Mouse (Mus musculus): ENCODE results near the gene Satb2. TPM values are rescaled to one million over a fixed set of nuclear protein-coding genes. Genes with fewer than 3 reads are reported as not detected.

The Satb2 gene
- polyA plus RNA-seq, 1 experiment = 1.8 TPM

DNA sequence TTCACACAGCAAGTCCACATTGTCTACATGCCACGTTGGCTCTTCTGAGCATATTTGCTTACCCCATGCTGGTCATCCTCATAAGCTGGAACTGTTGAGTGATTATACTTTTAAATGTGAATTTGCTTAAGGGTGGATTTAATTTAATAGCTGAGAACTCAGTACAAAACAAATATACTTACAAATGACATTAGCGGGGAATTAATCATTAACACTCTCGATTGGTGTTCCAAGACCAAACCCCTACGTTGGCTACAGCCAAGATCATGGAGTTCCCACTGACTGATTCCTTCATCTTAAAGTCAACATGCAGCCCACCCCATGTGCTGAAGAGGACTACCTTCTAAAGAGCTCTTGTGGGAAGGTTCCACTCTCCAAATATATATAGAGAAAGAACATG, 165.5 kb downstream of the Satb2 start:
- H3ac ChIP-seq (ENCODE audit: control insufficient read depth, insufficient read length) = no peak overlapping the region
- peaks cover 8% of the 10 kb centered on the region for H3K36me3 ChIP-seq (ENCODE audit: control insufficient read depth, insufficient read depth)
- no peak overlapping the region for H3K4me3 ChIP-seq
- TF ChIP-seq TCF3 (IDR thresholded peaks at IDR 0.05; ENCODE audit: insufficient read length, low read depth) = no peak
- TF ChIP-seq CEBPB (IDR thresholded peaks at IDR 0.05; ENCODE audit: insufficient read depth, poor library complexity, severe bottlenecking) = no peak
- TF ChIP-seq SRF (IDR thresholded peaks at IDR 0.05; ENCODE audit: control insufficient read depth, insufficient read length, low read depth) = no peak
- TF ChIP-seq MYOD1 (IDR thresholded peaks at IDR 0.05; ENCODE audit: control insufficient read depth in 1 of 3, insufficient read length in 2 of 3, low read depth in 2 of 3) = no peak
- TF ChIP-seq MAX (IDR thresholded peaks at IDR 0.05; ENCODE audit: low read depth) = no peak
- TF ChIP-seq USF1 (IDR thresholded peaks at IDR 0.05; ENCODE audit: low read depth) = no peak
- TF ChIP-seq E2F4 (IDR thresholded peaks at IDR 0.05; ENCODE audit: insufficient read depth) = no peak
- no peak for TF ChIP-seq TCF12 (IDR thresholded peaks at IDR 0.05; ENCODE audit: insufficient read depth, poor library complexity, severe bottlenecking)
- TF ChIP-seq REST (IDR thresholded peaks at IDR 0.05; ENCODE audit: insufficient read depth, insufficient read length) = no peak
- no peak for TF ChIP-seq POLR2A (IDR thresholded peaks at IDR 0.05; ENCODE audit: insufficient read length, low read depth)
- TF ChIP-seq POLR2AphosphoS2 (IDR thresholded peaks at IDR 0.05; ENCODE audit: insufficient read length, low read depth) = no peak
- TF ChIP-seq MYOG (IDR thresholded peaks at IDR 0.05; ENCODE audit: control insufficient read depth in 1 of 3, insufficient read depth in 1 of 3, insufficient read length in 2 of 3, low read depth in 2 of 3) = no peak
- no peaks in the 10 kb centered on the region for H3K79me2 ChIP-seq (ENCODE audit: control insufficient read depth, insufficient read depth)
- no peak overlapping the region for H3K4me2 ChIP-seq (ENCODE audit: low read depth)
- H3K27me3 ChIP-seq (ENCODE audit: control insufficient read depth, insufficient read depth, insufficient read length) = no peaks in the 10 kb centered on the region

DNA sequence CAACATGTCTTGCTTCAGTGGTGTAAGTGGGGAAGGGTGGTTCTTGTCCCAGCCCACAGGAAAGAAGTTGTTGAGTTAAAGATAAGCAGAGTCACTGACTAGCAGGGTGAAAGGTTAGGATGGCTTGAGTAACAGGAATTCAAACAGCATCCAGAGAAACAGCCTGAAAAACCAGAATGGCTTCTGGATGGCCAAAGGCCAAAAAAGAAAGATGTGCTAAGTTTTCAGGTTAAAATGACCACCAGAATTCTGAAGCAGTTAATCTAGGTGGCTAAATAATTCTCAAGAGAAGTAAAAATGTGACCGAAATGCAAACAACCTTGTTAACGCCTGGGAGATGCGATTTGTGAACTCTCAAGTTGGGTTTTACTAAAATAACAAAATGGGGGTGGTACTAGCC, 167.0 kb downstream of the Satb2 start:
- TF ChIP-seq TCF3 (IDR thresholded peaks at IDR 0.05; ENCODE audit: insufficient read length, low read depth) (no peak), REST (IDR thresholded peaks at IDR 0.05; ENCODE audit: insufficient read depth, insufficient read length) (no peak), MYOG (IDR thresholded peaks at IDR 0.05; ENCODE audit: control insufficient read depth in 1 of 3, insufficient read depth in 1 of 3, insufficient read length in 2 of 3, low read depth in 2 of 3) (no peak), POLR2AphosphoS2 (IDR thresholded peaks at IDR 0.05; ENCODE audit: insufficient read length, low read depth) (no peak), USF1 (IDR thresholded peaks at IDR 0.05; ENCODE audit: low read depth) (no peak), MAX (IDR thresholded peaks at IDR 0.05; ENCODE audit: low read depth) (no peak), MYOD1 (IDR thresholded peaks at IDR 0.05; ENCODE audit: control insufficient read depth in 1 of 3, insufficient read length in 2 of 3, low read depth in 2 of 3) (no peak), TCF12 (IDR thresholded peaks at IDR 0.05; ENCODE audit: insufficient read depth, poor library complexity, severe bottlenecking) (no peak), POLR2A (IDR thresholded peaks at IDR 0.05; ENCODE audit: insufficient read length, low read depth) (no peak), E2F4 (IDR thresholded peaks at IDR 0.05; ENCODE audit: insufficient read depth) (no peak), SRF (IDR thresholded peaks at IDR 0.05; ENCODE audit: control insufficient read depth, insufficient read length, low read depth) (no peak), CEBPB (IDR thresholded peaks at IDR 0.05; ENCODE audit: insufficient read depth, poor library complexity, severe bottlenecking) (no peak)
- Histone ChIP-seq H3K27me3 (ENCODE audit: control insufficient read depth, insufficient read depth, insufficient read length) (no peaks in the 10 kb centered on the region), H3K4me3 (no peak overlapping the region), H3K36me3 (ENCODE audit: control insufficient read depth, insufficient read depth) (no peaks in the 10 kb centered on the region), H3ac (ENCODE audit: control insufficient read depth, insufficient read length) (no peak overlapping the region), H3K79me2 (ENCODE audit: control insufficient read depth, insufficient read depth) (no peaks in the 10 kb centered on the region), H3K4me2 (ENCODE audit: low read depth) (no peak overlapping the region)

DNA sequence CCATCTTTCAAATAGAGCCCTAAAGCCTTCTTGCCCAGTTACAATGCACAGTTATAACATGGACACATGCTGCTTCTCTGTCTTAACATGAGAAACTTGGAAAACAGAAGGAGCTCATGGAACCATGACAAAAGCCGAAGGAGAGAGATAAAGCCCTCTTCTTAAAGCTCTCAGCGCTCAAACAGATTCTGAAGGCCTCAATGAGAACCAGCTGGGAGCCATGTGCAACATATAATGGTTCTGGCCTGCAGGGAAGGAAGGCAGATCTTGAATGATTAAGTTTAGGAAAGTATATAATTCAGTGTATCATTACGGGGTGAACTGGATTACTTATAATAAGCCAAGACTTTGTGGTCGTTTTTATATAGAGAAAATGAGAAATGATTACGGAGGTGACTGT, 172.4 kb downstream of the Satb2 start:
- no peaks in the 10 kb centered on the region for H3K36me3 ChIP-seq (ENCODE audit: control insufficient read depth, insufficient read depth)
- H3K79me2 ChIP-seq (ENCODE audit: control insufficient read depth, insufficient read depth) = no peaks in the 10 kb centered on the region
- no peaks in the 10 kb centered on the region for H3K27me3 ChIP-seq (ENCODE audit: control insufficient read depth, insufficient read depth, insufficient read length)
- no peak for TF ChIP-seq MYOG (IDR thresholded peaks at IDR 0.05; ENCODE audit: control insufficient read depth in 1 of 3, insufficient read depth in 1 of 3, insufficient read length in 2 of 3, low read depth in 2 of 3)
- TF ChIP-seq E2F4 (IDR thresholded peaks at IDR 0.05; ENCODE audit: insufficient read depth) = no peak
- TF ChIP-seq POLR2A (IDR thresholded peaks at IDR 0.05; ENCODE audit: insufficient read length, low read depth) = no peak
- no peak for TF ChIP-seq TCF3 (IDR thresholded peaks at IDR 0.05; ENCODE audit: insufficient read length, low read depth)
- TF ChIP-seq USF1 (IDR thresholded peaks at IDR 0.05; ENCODE audit: low read depth) = no peak
- TF ChIP-seq POLR2AphosphoS2 (IDR thresholded peaks at IDR 0.05; ENCODE audit: insufficient read length, low read depth) = no peak
- no peak for TF ChIP-seq CEBPB (IDR thresholded peaks at IDR 0.05; ENCODE audit: insufficient read depth, poor library complexity, severe bottlenecking)
- no peak for TF ChIP-seq MAX (IDR thresholded peaks at IDR 0.05; ENCODE audit: low read depth)
- TF ChIP-seq TCF12 (IDR thresholded peaks at IDR 0.05; ENCODE audit: insufficient read depth, poor library complexity, severe bottlenecking) = no peak
- no peak overlapping the region for H3ac ChIP-seq (ENCODE audit: control insufficient read depth, insufficient read length)
- no peak overlapping the region for H3K4me2 ChIP-seq (ENCODE audit: low read depth)
- H3K4me3 ChIP-seq = no peak overlapping the region

DNA sequence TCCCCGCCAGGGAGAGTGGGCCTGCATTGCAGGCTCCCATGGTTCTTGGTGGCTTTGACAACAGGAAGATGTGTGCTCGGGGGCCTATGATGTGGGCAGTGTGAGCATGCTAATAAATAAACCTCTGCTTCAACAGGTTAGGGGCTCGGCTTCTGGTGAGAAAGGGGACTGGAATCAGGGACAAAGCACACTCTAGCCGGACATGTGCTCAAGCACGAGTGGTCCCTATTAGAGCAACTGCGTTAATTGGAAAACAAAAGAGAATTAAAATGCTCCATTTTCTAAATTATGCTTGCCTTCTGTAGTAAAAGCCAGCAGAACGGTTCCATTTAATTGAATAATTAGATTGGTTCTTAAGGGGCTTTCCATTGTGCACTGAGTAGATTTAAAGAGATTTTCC, 177.8 kb downstream of the Satb2 start:
- H3K4me2 ChIP-seq (ENCODE audit: low read depth) = no peak overlapping the region
- TF ChIP-seq TCF3 (IDR thresholded peaks at IDR 0.05; ENCODE audit: insufficient read length, low read depth) (no peak), MAX (IDR thresholded peaks at IDR 0.05; ENCODE audit: low read depth) (no peak), E2F4 (IDR thresholded peaks at IDR 0.05; ENCODE audit: insufficient read depth) (no peak), MYOG (IDR thresholded peaks at IDR 0.05; ENCODE audit: control insufficient read depth in 1 of 3, insufficient read depth in 1 of 3, insufficient read length in 2 of 3, low read depth in 2 of 3) (no peak), USF1 (IDR thresholded peaks at IDR 0.05; ENCODE audit: low read depth) (no peak), REST (IDR thresholded peaks at IDR 0.05; ENCODE audit: insufficient read depth, insufficient read length) (no peak), MYOD1 (IDR thresholded peaks at IDR 0.05; ENCODE audit: control insufficient read depth in 1 of 3, insufficient read length in 2 of 3, low read depth in 2 of 3) (no peak), SRF (IDR thresholded peaks at IDR 0.05; ENCODE audit: control insufficient read depth, insufficient read length, low read depth) (no peak), POLR2A (IDR thresholded peaks at IDR 0.05; ENCODE audit: insufficient read length, low read depth) (no peak), TCF12 (IDR thresholded peaks at IDR 0.05; ENCODE audit: insufficient read depth, poor library complexity, severe bottlenecking) (no peak), CEBPB (IDR thresholded peaks at IDR 0.05; ENCODE audit: insufficient read depth, poor library complexity, severe bottlenecking) (no peak), POLR2AphosphoS2 (IDR thresholded peaks at IDR 0.05; ENCODE audit: insufficient read length, low read depth) (no peak)
- H3K36me3 ChIP-seq (ENCODE audit: control insufficient read depth, insufficient read depth) = peaks cover 6% of the 10 kb centered on the region
- no peaks in the 10 kb centered on the region for H3K27me3 ChIP-seq (ENCODE audit: control insufficient read depth, insufficient read depth, insufficient read length)
- H3ac ChIP-seq (ENCODE audit: control insufficient read depth, insufficient read length) = no peak overlapping the region
- no peak overlapping the region for H3K4me3 ChIP-seq
- no peaks in the 10 kb centered on the region for H3K79me2 ChIP-seq (ENCODE audit: control insufficient read depth, insufficient read depth)
